Mouse (Mus musculus) embryonic facial prominence, embryonic 10.5 days (tissue): ENCODE measurements at regions not wholly inside any gene's neighbourhood (a gene's known extent, or its start where the extent isn't known, plus 50 kb on each side); places are given as distances from the start of the nearest gene placed in this dataset.
"Not testable (repeated sequence)": the region's sequence is repeated elsewhere in the genome, so short reads cannot be mapped to it uniquely, and the experiment has no call there.

Source experiments
- DNase-seq: peaks from one replicate; pipeline ENCODE4 v3.0.0-alpha.2; 2017; ENCODE audit warnings: low spot score
- H3K27ac ChIP-seq: fragments of 300-500 bp; sonication (generic); replicated peaks from 2 replicates; pipeline ENCODE4 v1.5.1; 2016; ENCODE audit warnings: mild to moderate bottlenecking
- H3K27me3 ChIP-seq: fragments of 300-500 bp; sonication (generic); replicated peaks from 2 replicates; pipeline ENCODE4 v1.6.1; 2016; ENCODE audit warnings: low read depth, mild to moderate bottlenecking; ENCODE audit not compliant: poor library complexity, severe bottlenecking
- H3K36me3 ChIP-seq: fragments of 300-500 bp; sonication (generic); replicated peaks from 2 replicates; pipeline ENCODE4 v1.6.1; 2016; ENCODE audit warnings: mild to moderate bottlenecking, moderate library complexity
- H3K4me1 ChIP-seq: fragments of 300-500 bp; sonication (generic); 2 replicates; pipeline ENCODE4 v1.6.1; 2016
- H3K4me3 ChIP-seq: fragments of 300-500 bp; sonication (generic); 2 replicates; pipeline ENCODE4 v1.5.1; 2016; ENCODE audit warnings: mild to moderate bottlenecking, moderate library complexity
- H3K9me3 ChIP-seq: fragments of 300-500 bp; sonication (generic); 2 replicates; pipeline ENCODE4 v1.6.1; 2016; ENCODE audit warnings: mild to moderate bottlenecking
- WGBS: fragments of 180-500 bp; shearing (Covaris S2); methylation state at CpG from one replicate; pipeline ENCODE4 v1.1.7; 2016; 5-methylcytosine and 5-hydroxymethylcytosine counted together

DNA sequence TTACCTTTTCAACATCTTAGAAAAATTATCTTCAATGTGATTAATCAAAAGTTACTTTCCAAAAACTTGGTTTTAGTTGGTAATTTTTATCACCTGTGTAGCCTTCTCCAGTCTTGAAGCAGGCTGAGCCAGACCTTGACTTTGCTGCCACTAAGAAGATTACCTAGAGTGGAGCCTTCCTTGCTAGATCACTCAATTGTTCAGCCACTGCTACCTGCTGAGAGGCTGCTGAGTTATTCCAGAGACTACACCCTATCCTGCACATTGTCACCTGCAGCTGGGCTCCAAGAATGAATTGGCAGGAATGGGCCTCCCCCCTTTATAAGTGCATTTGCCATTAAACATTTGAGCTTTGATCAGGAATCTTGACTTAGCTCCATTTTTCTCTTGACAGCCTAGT lies 360.4 kb downstream of the Trib2 start:
- not testable (repeated sequence) for H3K36me3 ChIP-seq, H3K27me3 ChIP-seq, H3K4me3 ChIP-seq, H3K4me1 ChIP-seq, DNase-seq, H3K9me3 ChIP-seq, H3K27ac ChIP-seq

DNA sequence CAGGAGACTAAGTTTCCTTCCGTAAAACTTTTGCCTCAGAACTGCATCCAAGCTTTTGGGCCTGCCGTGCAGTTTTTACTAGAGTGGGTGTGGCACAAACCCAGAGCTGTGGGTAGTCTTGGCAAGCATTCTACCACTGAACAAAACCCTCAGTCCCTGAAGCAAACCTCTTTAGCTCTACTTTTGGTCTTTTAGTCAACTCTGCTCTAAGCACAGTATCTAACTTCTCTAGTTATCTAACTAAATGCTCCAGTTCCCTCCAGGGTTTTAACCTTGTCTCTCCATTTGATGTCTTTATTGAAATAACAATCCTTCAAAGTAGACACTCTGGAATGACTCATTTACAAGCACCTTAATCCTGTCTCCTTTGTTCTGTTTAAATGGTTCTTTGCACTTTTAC lies 361.0 kb downstream of the Trib2 start:
- H3K27me3 ChIP-seq, result no peaks in the 10 kb centered on the region
- H3K4me3 ChIP-seq, result no peak overlapping the region
- H3K4me1 ChIP-seq, result no peaks in the 10 kb centered on the region
- WGBS, result 90% methylated on average over 2 of the region's 2 CpGs
- H3K36me3 ChIP-seq, result no peaks in the 10 kb centered on the region
- H3K27ac ChIP-seq, result no peak overlapping the region
- H3K9me3 ChIP-seq, result no peaks in the 10 kb centered on the region
- no peak for DNase-seq

DNA sequence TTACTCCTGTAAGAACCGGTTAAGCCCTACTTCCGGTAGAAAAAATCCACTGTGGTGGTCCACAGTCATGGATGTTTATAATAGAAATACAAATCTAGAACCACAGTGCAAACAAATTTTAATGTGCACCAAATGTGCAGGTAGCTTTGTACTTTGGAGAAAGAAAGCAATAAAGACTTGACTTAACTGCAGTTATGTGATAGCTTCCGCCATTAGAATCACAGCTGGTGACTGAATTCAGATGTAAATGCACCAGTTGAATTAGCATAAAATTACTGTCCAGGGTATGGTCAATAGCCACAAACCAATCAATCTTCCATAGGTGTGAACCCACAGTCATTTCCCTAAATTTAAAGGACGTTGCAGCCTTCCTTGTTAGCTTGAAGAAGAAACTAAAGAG lies 367.2 kb downstream of the Trib2 start:
- Histone ChIP-seq H3K36me3 (no peaks in the 10 kb centered on the region), H3K27ac (no peak overlapping the region), H3K4me3 (no peak overlapping the region), H3K27me3 (no peaks in the 10 kb centered on the region), H3K9me3 (no peaks in the 10 kb centered on the region), H3K4me1 (no peaks in the 10 kb centered on the region)
- DNase-seq, result no peak
- WGBS, result 84% methylated on average over 4 of the region's 4 CpGs

DNA sequence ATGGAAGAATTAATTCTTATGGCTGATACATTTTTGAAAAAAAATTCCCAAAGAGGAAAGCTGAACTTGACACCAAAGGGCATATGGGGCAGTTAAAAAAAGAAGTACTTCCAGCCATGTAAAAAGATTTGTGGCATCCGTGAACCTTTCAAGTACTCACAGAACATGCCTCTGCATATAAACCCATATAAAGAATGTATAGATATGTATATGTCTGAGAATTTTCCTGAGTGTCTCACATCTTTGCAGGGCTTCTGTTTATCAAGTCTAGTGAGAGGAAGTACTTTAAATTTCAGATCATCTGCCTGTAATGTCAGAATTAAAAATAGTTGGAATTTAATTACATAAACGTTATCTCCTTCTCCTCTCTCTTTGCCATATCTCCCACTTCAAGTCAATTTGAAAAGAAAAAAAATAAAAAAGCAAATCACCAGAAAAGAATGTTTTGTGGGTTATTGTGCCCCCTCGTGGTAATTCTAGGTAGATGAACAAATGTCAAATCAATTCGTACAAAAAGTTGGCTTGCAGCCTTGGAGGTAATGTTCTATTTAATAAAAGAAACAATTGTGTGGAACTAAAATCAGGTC lies 400.4 kb downstream of the Trib2 start:
- no peaks in the 10 kb centered on the region for H3K27me3 ChIP-seq
- no peaks in the 10 kb centered on the region for H3K9me3 ChIP-seq
- DNase-seq, result no peak
- 29% methylated on average over 4 of the region's 4 CpGs for WGBS
- no peaks in the 10 kb centered on the region for H3K36me3 ChIP-seq
- H3K4me3 ChIP-seq, result no peak overlapping the region
- no peaks in the 10 kb centered on the region for H3K4me1 ChIP-seq
- H3K27ac ChIP-seq, result no peak overlapping the region

DNA sequence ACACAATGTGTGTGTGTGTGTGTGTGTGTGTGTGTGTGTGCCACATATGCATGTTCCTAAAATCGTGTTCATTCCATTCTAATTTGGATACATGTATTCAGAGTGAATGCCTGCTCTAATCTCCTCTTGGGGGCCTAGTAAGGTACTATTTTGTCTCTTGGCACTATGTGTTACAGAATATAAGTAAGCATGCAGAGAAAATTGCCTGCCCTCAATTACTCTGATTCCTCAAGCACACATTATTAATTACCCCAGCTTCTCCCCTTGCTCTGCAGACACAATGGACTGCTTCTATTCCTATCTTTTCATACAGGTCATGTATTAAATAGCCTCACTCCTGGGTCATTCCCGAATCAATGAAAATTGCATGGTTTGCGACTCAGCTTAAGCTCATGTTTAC lies 406.3 kb downstream of the Trib2 start:
- Histone ChIP-seq H3K4me3 (no peak overlapping the region), H3K9me3 (no peaks in the 10 kb centered on the region), H3K27me3 (no peaks in the 10 kb centered on the region), H3K4me1 (no peaks in the 10 kb centered on the region; the same call in 1 of the 2 replicates), H3K36me3 (no peaks in the 10 kb centered on the region), H3K27ac (no peak overlapping the region)
- no peak for DNase-seq
- WGBS, result 70% methylated on average over 3 of the region's 3 CpGs

DNA sequence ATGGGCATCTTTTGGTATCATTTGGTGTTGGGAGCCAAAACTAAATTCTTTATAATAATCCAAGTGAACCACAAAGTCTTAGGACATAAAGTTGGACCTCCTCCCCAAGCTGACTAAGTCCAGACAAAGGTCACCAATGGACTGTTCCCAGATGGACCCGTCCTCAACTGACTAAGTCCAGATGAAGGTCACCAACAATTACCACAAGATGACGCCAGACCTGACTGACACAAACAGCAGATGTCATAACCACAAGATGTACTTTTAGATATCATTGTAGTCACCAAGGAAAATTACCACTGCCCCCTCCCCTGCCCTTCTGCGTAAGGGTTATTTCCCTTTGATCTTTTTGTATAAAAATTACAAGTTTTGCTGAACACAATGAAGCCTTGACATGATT lies 409.1 kb downstream of the Trib2 start:
- H3K27ac ChIP-seq, H3K4me3 ChIP-seq, H3K27me3 ChIP-seq, H3K4me1 ChIP-seq, H3K9me3 ChIP-seq, DNase-seq, H3K36me3 ChIP-seq: not testable (repeated sequence)
- 64% methylated on average over 3 of the region's 3 CpGs for WGBS

DNA sequence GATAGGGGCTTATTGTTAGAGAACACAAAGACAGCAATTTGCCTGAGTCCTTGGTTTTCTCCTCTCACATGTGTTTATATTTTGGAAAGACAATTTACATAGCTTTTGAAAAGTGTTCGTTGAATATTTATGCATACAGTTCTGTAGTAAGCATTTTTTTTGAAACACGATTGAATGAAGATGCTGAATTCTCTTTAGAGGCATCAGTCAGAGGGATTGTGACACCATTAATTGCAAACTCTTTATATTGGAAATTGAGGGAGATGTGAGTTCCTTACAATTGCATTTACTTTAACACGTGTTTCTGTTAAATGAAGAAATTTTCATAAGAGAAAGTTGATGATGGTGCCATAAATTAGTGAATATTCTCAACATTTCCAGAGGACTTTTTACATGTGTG lies 424.1 kb downstream of the Trib2 start:
- 85% methylated on average over 3 of the region's 3 CpGs for WGBS
- no peaks in the 10 kb centered on the region for H3K36me3 ChIP-seq

DNA sequence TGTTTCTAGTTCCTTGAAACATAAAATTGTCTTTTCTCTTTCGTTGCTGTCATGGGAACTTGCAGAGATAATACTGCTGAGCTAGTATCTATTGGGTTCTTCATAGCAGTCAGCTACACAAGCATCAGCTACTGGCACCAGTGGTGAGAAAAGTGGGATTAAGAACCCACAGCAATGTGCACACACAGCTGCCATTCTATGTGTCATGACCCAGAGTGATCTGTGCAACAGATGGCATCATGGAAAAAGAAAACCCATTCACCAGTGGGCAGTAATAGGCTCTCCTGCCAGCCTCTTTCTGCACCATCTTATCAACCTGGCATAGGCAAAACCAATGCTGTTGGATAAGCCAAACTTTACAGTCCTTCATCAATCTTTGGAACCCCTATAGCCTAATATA lies 428.1 kb downstream of the Trib2 start:
- Histone ChIP-seq H3K27ac (no peak overlapping the region), H3K9me3 (no peaks in the 10 kb centered on the region), H3K4me1 (no peaks in the 10 kb centered on the region), H3K4me3 (no peak overlapping the region), H3K27me3 (no peaks in the 10 kb centered on the region), H3K36me3 (no peaks in the 10 kb centered on the region)
- WGBS, result 83% methylated on average over 1 of the region's 1 CpGs
- no peak for DNase-seq

More for the DNA sequence above, 424.1 kb downstream of the Trib2 start:
- Histone ChIP-seq H3K27me3 (no peaks in the 10 kb centered on the region), H3K4me3 (no peak overlapping the region), H3K9me3 (no peaks in the 10 kb centered on the region), H3K4me1 (no peaks in the 10 kb centered on the region), H3K27ac (no peak overlapping the region)
- no peak for DNase-seq

DNA sequence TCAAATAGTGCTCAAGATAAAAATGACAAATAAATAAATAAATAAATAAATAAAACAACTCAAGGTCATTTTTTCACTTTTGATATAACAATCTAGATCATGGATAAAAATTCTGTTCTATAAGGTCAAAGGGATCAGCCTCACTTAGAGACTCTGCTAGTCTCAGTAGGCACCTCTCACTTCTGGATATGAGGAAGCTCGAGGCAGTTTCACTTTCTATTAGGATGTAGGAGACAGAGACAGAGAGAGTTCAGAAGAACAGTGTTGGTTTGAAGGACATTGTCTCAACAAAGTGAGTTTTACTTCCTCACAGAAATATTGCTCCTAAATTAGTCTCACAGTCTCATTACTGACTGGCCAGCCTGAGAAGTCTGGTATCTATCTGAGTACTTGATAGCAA lies 458.9 kb downstream of the Trib2 start:
- no peak for DNase-seq
- Histone ChIP-seq H3K4me3 (no peak overlapping the region), H3K4me1 (no peaks in the 10 kb centered on the region), H3K27ac (no peak overlapping the region), H3K27me3 (no peaks in the 10 kb centered on the region), H3K36me3 (no peaks in the 10 kb centered on the region), H3K9me3 (no peaks in the 10 kb centered on the region)
- WGBS, result 80% methylated on average over 1 of the region's 1 CpGs

DNA sequence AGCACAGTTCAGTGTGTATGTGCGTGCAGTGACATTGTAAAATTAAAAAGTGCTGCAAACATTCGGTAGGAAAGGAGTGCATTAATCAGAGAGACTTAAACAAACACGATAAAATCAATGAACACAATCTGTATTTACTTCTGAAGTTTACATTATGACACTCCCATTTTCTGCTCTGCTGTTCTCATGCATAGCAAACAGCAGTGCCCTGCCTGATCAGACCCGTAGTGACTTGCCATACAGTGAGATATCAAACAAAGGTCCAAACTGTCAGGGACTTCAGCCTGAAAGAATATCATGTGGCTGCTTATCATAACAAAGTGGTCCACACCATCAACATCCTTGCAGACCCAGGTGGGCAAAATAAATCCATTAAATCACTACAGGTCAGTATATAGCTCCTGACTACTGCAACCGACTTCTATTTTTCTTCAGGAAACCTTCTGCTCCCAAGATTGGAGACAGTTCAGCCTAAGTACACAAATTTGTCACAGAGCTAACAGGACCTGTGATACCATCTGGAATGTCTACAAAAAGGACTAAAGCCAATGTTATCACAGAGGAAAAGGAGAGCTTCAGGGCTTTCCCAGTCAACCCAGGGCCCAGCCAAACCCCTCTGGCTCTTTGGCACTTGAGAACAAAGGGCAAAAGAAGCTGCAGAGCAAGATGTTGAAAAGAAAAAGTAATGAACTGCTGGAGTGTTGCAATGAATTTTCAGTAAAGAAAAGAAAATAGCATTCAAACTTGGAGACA lies 495.8 kb downstream of the Trib2 start:
- Histone ChIP-seq H3K27ac (no peak overlapping the region), H3K36me3 (no peaks in the 10 kb centered on the region), H3K4me3 (no peak overlapping the region), H3K27me3 (no peaks in the 10 kb centered on the region), H3K9me3 (no peaks in the 10 kb centered on the region), H3K4me1 (no peaks in the 10 kb centered on the region)
- DNase-seq, result no peak
- 79% methylated on average over 5 of the region's 5 CpGs for WGBS

DNA sequence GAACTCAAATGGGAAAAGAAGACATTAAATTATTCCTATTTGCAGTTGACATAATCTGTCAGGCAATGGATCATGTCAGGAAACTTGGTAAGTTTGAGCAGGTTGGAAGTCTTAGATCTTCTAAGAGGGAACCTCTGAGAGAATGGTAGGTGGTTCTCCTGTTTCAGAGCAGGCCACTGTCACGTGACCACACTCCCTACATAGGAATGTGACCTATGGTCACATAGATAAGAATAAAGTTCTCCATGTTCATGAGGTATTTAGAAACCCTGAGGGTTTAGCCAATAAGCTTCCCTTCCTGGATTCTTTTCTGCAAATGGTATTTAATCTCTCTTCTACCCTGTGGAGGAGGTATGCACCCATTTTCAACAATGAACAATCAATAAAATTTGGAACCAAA lies 497.1 kb downstream of the Trib2 start:
- Histone ChIP-seq H3K36me3 (no peaks in the 10 kb centered on the region), H3K27ac (no peak overlapping the region), H3K4me1 (no peaks in the 10 kb centered on the region), H3K9me3 (no peaks in the 10 kb centered on the region), H3K27me3 (no peaks in the 10 kb centered on the region), H3K4me3 (no peak overlapping the region)
- DNase-seq, result no peak
- 67% methylated on average over 1 of the region's 1 CpGs for WGBS

DNA sequence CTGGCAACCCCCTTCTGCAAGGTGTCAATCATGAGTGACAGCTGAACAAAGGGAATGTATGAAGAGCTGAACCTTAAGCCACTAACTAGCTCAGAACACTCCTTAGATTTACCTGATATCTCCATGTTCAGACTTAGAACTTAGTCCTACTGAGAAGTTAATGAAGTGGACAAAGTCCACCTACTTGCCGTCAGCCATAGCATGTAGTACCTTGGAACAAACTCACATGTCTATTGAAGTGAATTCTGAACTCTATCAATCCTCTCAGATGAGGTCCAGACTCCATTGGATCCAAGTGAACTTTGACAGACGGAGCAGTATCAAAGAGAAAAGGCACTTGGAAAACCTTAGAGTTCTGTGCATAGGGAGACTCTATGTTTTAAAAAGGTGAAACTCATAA lies 521.8 kb downstream of the Trib2 start:
- no peaks in the 10 kb centered on the region for H3K4me1 ChIP-seq
- H3K36me3 ChIP-seq, result no peaks in the 10 kb centered on the region
- H3K27me3 ChIP-seq, result no peaks in the 10 kb centered on the region
- no peak overlapping the region for H3K4me3 ChIP-seq
- no peak for DNase-seq
- WGBS, result 89% methylated on average over 2 of the region's 2 CpGs
- H3K27ac ChIP-seq, result no peak overlapping the region
- H3K9me3 ChIP-seq, result no peaks in the 10 kb centered on the region

DNA sequence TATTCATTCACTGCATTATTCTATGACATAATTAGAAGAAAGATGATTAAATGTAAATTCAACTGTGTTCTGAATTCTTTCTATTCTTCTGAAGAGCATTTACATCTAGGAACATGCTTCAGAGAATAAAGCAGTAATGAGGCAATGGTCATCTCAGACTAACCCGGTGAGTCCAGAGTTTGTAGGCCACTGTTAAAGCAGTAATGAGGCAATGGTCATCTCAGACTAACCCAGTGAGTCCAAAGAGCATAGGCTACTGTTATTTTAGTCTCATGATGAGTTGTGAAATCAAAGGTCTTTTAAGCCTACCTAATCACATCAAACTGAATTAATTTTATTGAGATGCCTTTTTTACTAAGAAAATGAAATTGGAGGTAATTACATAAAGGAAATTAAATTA lies 554.6 kb downstream of the Trib2 start:
- H3K9me3 ChIP-seq, result no peaks in the 10 kb centered on the region
- H3K27me3 ChIP-seq, result no peaks in the 10 kb centered on the region
- 95% methylated on average over 1 of the region's 1 CpGs for WGBS
- DNase-seq, result no peak
- H3K36me3 ChIP-seq, result no peaks in the 10 kb centered on the region
- H3K4me3 ChIP-seq, result no peak overlapping the region
- no peaks in the 10 kb centered on the region for H3K4me1 ChIP-seq
- H3K27ac ChIP-seq, result no peak overlapping the region
